Comparison of ENCODE assay signal across 14 mouse cellular contexts in genomic region chr19:53792976-53793897, GRCm38 (mm10).
A peak's percentile ranks its signal among the peaks of the same experiment; 100 is the strongest.
DNase-seq lines count a peak whose midpoint lies in the region; ATAC-seq and TF ChIP-seq lines count a peak whose summit lies in the region.
"Had no signal": no experiment of that assay in that cellular context is flagged by ENCODE, and none has a peak within 500 bp of the region (broad histone marks: within the 10 kb centered on the region; RNA-seq: fewer than 3 reads in every experiment).

No protein-coding gene starts in this region.

- H3K79me3 ChIP-seq in C2C12 (ENCODE audit: low read depth): no peaks in the 10 kb centered on the region

- H3K79me2 ChIP-seq in C2C12 (ENCODE audit: control insufficient read depth, insufficient read depth): peaks cover 33% of the 10 kb centered on the region

- no peak for TF ChIP-seq POLR2A in embryonic fibroblast, embryonic 13.5 days (IDR thresholded peaks at IDR 0.05; ENCODE audit: low read depth, low read length)

- no peaks in the 10 kb centered on the region for H3K9me3 ChIP-seq in liver, embryonic 11.5 days (ENCODE audit: control insufficient read depth, low read length)
- H3K9me3 ChIP-seq: lung, embryonic 15.5 days had no signal

- no peak overlapping the region for H3K9ac ChIP-seq in liver, embryonic 11.5 days (ENCODE audit: low read depth, low read length)
- H3K9ac ChIP-seq: lung, embryonic 15.5 days had no signal

- 0 out of 2 replicates have a peak overlapping the region, but pooled peaks have one; percentile 25 for H3K27ac ChIP-seq in embryonic fibroblast, embryonic 13.5 days (ENCODE audit: insufficient read depth, low read length)
- H3K27ac ChIP-seq in liver, embryonic 11.5 days (ENCODE audit: low read depth, low read length): no peak overlapping the region
- no peak overlapping the region for H3K27ac ChIP-seq in layer of hippocampus, adult 2 months
- H3K27ac ChIP-seq: lung, embryonic 15.5 days had no signal

- ATAC-seq in liver, embryonic 11.5 days (replicated peaks; ENCODE audit: low FRiP score): no peak
- ATAC-seq: Patski had no signal

- no peak for TF ChIP-seq CTCF in C2C12 (IDR thresholded peaks at IDR 0.05; ENCODE audit: control insufficient read depth, insufficient read depth, insufficient read length)
- no peak for TF ChIP-seq CTCF in embryonic fibroblast, embryonic 13.5 days (IDR thresholded peaks at IDR 0.05; ENCODE audit: borderline replicate concordance, insufficient read depth, low read length)
- TF ChIP-seq CTCF in layer of hippocampus, adult 2 months (conservative IDR thresholded peaks at IDR 0.05): no peak

- H3K27me3 ChIP-seq in C2C12 (ENCODE audit: control insufficient read depth, insufficient read depth, insufficient read length): no peaks in the 10 kb centered on the region
- H3K27me3 ChIP-seq in liver, embryonic 11.5 days (replicated peaks; ENCODE audit: control insufficient read depth, insufficient read depth, low read length): no peaks in the 10 kb centered on the region
- H3K27me3 ChIP-seq: lung, embryonic 15.5 days; Patski had no signal

- H3K36me3 ChIP-seq in C2C12 (ENCODE audit: control insufficient read depth, insufficient read depth): peaks cover 9% of the 10 kb centered on the region
- H3K36me3 ChIP-seq in liver, embryonic 11.5 days (ENCODE audit: control insufficient read depth, insufficient read depth, low read length): no peaks in the 10 kb centered on the region
- H3K36me3 ChIP-seq: lung, embryonic 15.5 days had no signal

- H3K4me1 ChIP-seq in embryonic fibroblast, embryonic 13.5 days (ENCODE audit: control insufficient read depth, insufficient read depth, low read length): peaks cover 3% of the 10 kb centered on the region
- peaks cover 24% of the 10 kb centered on the region for H3K4me1 ChIP-seq in liver, embryonic 11.5 days (replicated peaks; ENCODE audit: control insufficient read depth, insufficient read depth, low read length)

- peak; percentile 51 for DNase-seq in gastrocnemius, postnatal 25 days
- no peak for DNase-seq in gastrocnemius, postnatal 10 days
- peak; percentile 37 for DNase-seq in kidney, adult 9 months
- DNase-seq in c-Kit-positive CD71-positive TER-119-positive erythroid progenitor cells, embryonic 14.5 days (ENCODE audit: low spot score): no peak
- no peak for DNase-seq in liver, embryonic 11.5 days (ENCODE audit: low spot score)
- no peak for DNase-seq in layer of hippocampus, adult 2 months (ENCODE audit: low spot score in 2 of 2)
- DNase-seq: adrenal gland, adult 8-10 months; left cerebral cortex, postnatal 4 days; thymus, adult 2 months had no signal

- WGBS in liver, embryonic 11.5 days: 89% methylated on average over 37 of the region's 37 CpGs

- peak overlapping the region; percentile 20 for H3ac ChIP-seq in C2C12 (ENCODE audit: control insufficient read depth, insufficient read length, low read depth)

- H3K4me2 ChIP-seq in liver, embryonic 11.5 days: no peak overlapping the region
- H3K4me2 ChIP-seq: midbrain, embryonic 11.5 days had no signal

- H3K4me3 ChIP-seq in C2C12 (ENCODE audit: insufficient read depth, poor library complexity, severe bottlenecking): peak overlapping the region; percentile 54
- H3K4me3 ChIP-seq in embryonic fibroblast, embryonic 13.5 days (ENCODE audit: insufficient read depth, low read length): no peak overlapping the region
- no peak overlapping the region for H3K4me3 ChIP-seq in liver, embryonic 11.5 days (ENCODE audit: low read depth, low read length)
- no peak overlapping the region for H3K4me3 ChIP-seq in layer of hippocampus, adult 2 months
- H3K4me3 ChIP-seq: lung, embryonic 15.5 days had no signal

TF ChIP-seq in C2C12, 6 proteins besides CTCF, POLR2A, EP300 and RAD21:
- TF ChIP-seq USF1 (IDR thresholded peaks at IDR 0.05; ENCODE audit: low read depth) (peak; percentile 92), MYOG (IDR thresholded peaks at IDR 0.05; ENCODE audit: control insufficient read depth, extremely low read depth, insufficient read length) (no peak), MAX (IDR thresholded peaks at IDR 0.05) (peak; percentile 93), MYOD1 (IDR thresholded peaks at IDR 0.05; ENCODE audit: control insufficient read depth, insufficient read length, low read depth) (no peak)

Comparison
In these comparisons a context has a peak if more than half of its experiments do, and no peak if none do; other contexts are left out.
1. DNase-seq: peak in gastrocnemius, postnatal 25 days (single experiment) and kidney, adult 9 months (single experiment); none in gastrocnemius, postnatal 10 days (single experiment), c-Kit-positive CD71-positive TER-119-positive erythroid progenitor cells, embryonic 14.5 days (single experiment), liver, embryonic 11.5 days (single experiment) and layer of hippocampus, adult 2 months (0 of 2).